In genomic region chr16:3744186-3744700, GRCm38 (mm10) we compare ENCODE assay signal across 8 mouse cellular contexts. TPM values are rescaled to one million over a fixed set of nuclear protein-coding genes. Genes with fewer than 3 reads are reported as not detected.
DNase-seq lines count a peak whose midpoint lies in the region; ATAC-seq and TF ChIP-seq lines count a peak whose summit lies in the region.

No protein-coding gene starts in this region.

- intact Hi-C loops in left cerebral cortex, adult 2 months (cut with DNase I) = loop anchor here (1.0 to 10.0 kb wide), 3 partner anchors 101 to 261 kb away; partner anchors contain the start of genes Slx4 and Zfp174
- intact Hi-C loops in left cerebral cortex, postnatal 14 days (cut with DNase I) = loop anchor here (10.0 kb wide), 1 partner anchor 161 kb away; the partner anchor contains the start of genes 1700037C18Rik and Cluap1

- H3K27me3 ChIP-seq in heart, embryonic 13.5 days (replicated peaks) = peaks cover 12% of the 10 kb centered on the region; the same call in 1 of the 2 replicates
- no peaks in the 10 kb centered on the region for H3K27me3 ChIP-seq in liver, embryonic 13.5 days
- H3K27me3 ChIP-seq in small intestine, adult 2 months (ENCODE audit: control insufficient read depth, insufficient read depth, low read length) = no peaks in the 10 kb centered on the region

- no peak for DNase-seq in left cerebral cortex, adult 2 months (ENCODE audit: extremely low spot score in 1 of 2, low spot score in 2 of 2)
- DNase-seq in left cerebral cortex, postnatal 14 days (ENCODE audit: low spot score in 2 of 2) = no peak
- DNase-seq in c-Kit-positive CD71-negative TER-119-negative erythroid progenitor cells, embryonic 14.5 days (ENCODE audit: low read depth) = peak; percentile 23
- DNase-seq in liver, embryonic 13.5 days = no peak
- DNase-seq in retina, embryonic 14.5 days (ENCODE audit: low spot score) = no peak
- no peak for DNase-seq in layer of hippocampus, adult 8-10 months (ENCODE audit: low spot score in 2 of 2)

- H3K36me3 ChIP-seq in heart, embryonic 13.5 days = peaks cover 41% of the 10 kb centered on the region
- H3K36me3 ChIP-seq in liver, embryonic 13.5 days = peaks cover 34% of the 10 kb centered on the region
- H3K36me3 ChIP-seq in small intestine, adult 2 months (ENCODE audit: control insufficient read depth, insufficient read depth, low read length) = peaks cover 22% of the 10 kb centered on the region

- WGBS in heart, embryonic 13.5 days = 0% methylated on average over 32 of the region's 32 CpGs
- 1% methylated on average over 32 of the region's 32 CpGs for WGBS in liver, embryonic 13.5 days (ENCODE audit: insufficient replicate concordance)
- under 1% methylated on average over 32 of the region's 32 CpGs for WGBS in small intestine, adult 2 months

- no peak for ATAC-seq in heart, embryonic 13.5 days (ENCODE audit: extremely low read depth, insufficient number of reproducible peaks, low FRiP score, low TSS enrichment)
- ATAC-seq in liver, embryonic 13.5 days (ENCODE audit: low read depth) = peak; percentile 59

- TF ChIP-seq POLR2A in small intestine, adult 2 months (IDR thresholded peaks at IDR 0.05; ENCODE audit: low read depth, low read length) = peak; percentile 3; the same call in 1 of the 2 replicates

- peaks cover 25% of the 10 kb centered on the region for H3K4me1 ChIP-seq in heart, embryonic 13.5 days
- H3K4me1 ChIP-seq in liver, embryonic 13.5 days (replicated peaks) = peaks cover 29% of the 10 kb centered on the region
- H3K4me1 ChIP-seq in small intestine, adult 2 months (ENCODE audit: control insufficient read depth, insufficient read depth, insufficient read length, low read length) = peaks cover 12% of the 10 kb centered on the region

- H3K4me3 ChIP-seq in left cerebral cortex, adult 2 months = peak overlapping the region; percentile 71
- peak overlapping the region; percentile 82 for H3K4me3 ChIP-seq in heart, embryonic 13.5 days
- H3K4me3 ChIP-seq in liver, embryonic 13.5 days (replicated peaks) = peak overlapping the region; percentile 90
- peak overlapping the region; percentile 83 for H3K4me3 ChIP-seq in small intestine, adult 2 months (ENCODE audit: low read depth, low read length)

- H3K27ac ChIP-seq in left cerebral cortex, adult 2 months = peak overlapping the region; percentile 70
- H3K27ac ChIP-seq in heart, embryonic 13.5 days (replicated peaks) = peak overlapping the region; percentile 84
- H3K27ac ChIP-seq in liver, embryonic 13.5 days = peak overlapping the region; percentile 87
- H3K27ac ChIP-seq in small intestine, adult 2 months (ENCODE audit: insufficient read depth, low read depth, low read length) = peak overlapping the region; percentile 71

- H3K9me3 ChIP-seq in heart, embryonic 13.5 days = peaks cover 16% of the 10 kb centered on the region
- H3K9me3 ChIP-seq in liver, embryonic 13.5 days (replicated peaks) = peaks cover 4% of the 10 kb centered on the region

- TF ChIP-seq CTCF in left cerebral cortex, adult 2 months (IDR thresholded peaks at IDR 0.05) = no peak
- no peak for TF ChIP-seq CTCF in small intestine, adult 2 months (IDR thresholded peaks at IDR 0.05; ENCODE audit: extremely low read depth, insufficient read length, insufficient replicate concordance, low read depth, low read length)

- peak overlapping the region; percentile 92 for H3K9ac ChIP-seq in heart, embryonic 13.5 days
- peak overlapping the region; percentile 90 for H3K9ac ChIP-seq in liver, embryonic 13.5 days

- peak overlapping the region; percentile 98 for H3K4me2 ChIP-seq in heart, embryonic 13.5 days
- H3K4me2 ChIP-seq in liver, embryonic 13.5 days = peak overlapping the region; percentile 92

RNA-seq across cellular contexts. Expression of gene Zfp263, which starts 0.3 kb away (rescaled TPM):
- total RNA-seq in left cerebral cortex, adult 2 months (2021) = 10 to 100 TPM; 18.5 to 18.7 TPM
- total RNA-seq in left cerebral cortex, postnatal 14 days (2021) = 10 to 100 TPM; 18.5 to 19.4 TPM
- 26.6 and 27.1 TPM in 2 replicates for polyA plus RNA-seq in heart, embryonic 13.5 days (2015; fragmentation: Nextera tagmentation; extraction: Ambion mirVana)
- polyA plus RNA-seq in liver, embryonic 13.5 days (2015; fragmentation: Nextera tagmentation; extraction: Ambion mirVana) = 13.7 and 15.3 TPM in 2 replicates
- polyA plus RNA-seq in small intestine, adult 2 months (2012; rRNA removed) = 2.5 and 3.8 TPM in 2 replicates
- total RNA-seq in layer of hippocampus, adult 8-10 months (2022) = 10 to 100 TPM; 19.0 to 21.0 (median 20.6) TPM

RNA-seq across cellular contexts. Expression of gene Mefv, which starts 26.3 kb away (rescaled TPM):
- not detected for total RNA-seq in left cerebral cortex, adult 2 months (2021)
- total RNA-seq in left cerebral cortex, postnatal 14 days (2021) = not detected
- 0.04 TPM in 1 of 2 replicates, not detected in the other for polyA plus RNA-seq in heart, embryonic 13.5 days (2015; fragmentation: Nextera tagmentation; extraction: Ambion mirVana)
- 0.14 TPM in 1 of 2 replicates, not detected in the other for polyA plus RNA-seq in liver, embryonic 13.5 days (2015; fragmentation: Nextera tagmentation; extraction: Ambion mirVana)
- 0.33 and 0.62 TPM in 2 replicates for polyA plus RNA-seq in small intestine, adult 2 months (2012; rRNA removed)
- not detected for total RNA-seq in layer of hippocampus, adult 8-10 months (2022)
